Mouse (Mus musculus): ENCODE measurements around the gene Eif1ad. TPM values are rescaled to one million over a fixed set of nuclear protein-coding genes. Genes with fewer than 3 reads are reported as not detected.

Gene Eif1ad
- polyA plus RNA-seq, 1 experiment from 2014 or later: 64.3 TPM

Other genes starting within 250 kb of the Eif1ad start
- 41.1 and 43.6 TPM in 2 replicates for gene Klc2, start 248.2 kb upstream of the Eif1ad start, polyA plus RNA-seq (2015; fragmentation: Nextera tagmentation; extraction: Ambion mirVana)
- gene Pacs1, start 93.6 kb upstream of the Eif1ad start, polyA plus RNA-seq (2015; fragmentation: Nextera tagmentation; extraction: Ambion mirVana): 20.2 and 21.4 TPM in 2 replicates
- 428 and 432 TPM in 2 replicates for gene Sf3b2, start 71.3 kb upstream of the Eif1ad start, polyA plus RNA-seq (2015; fragmentation: Nextera tagmentation; extraction: Ambion mirVana)
- 21.3 and 22.6 TPM in 2 replicates for gene Gal3st3, start 68.4 kb upstream of the Eif1ad start, polyA plus RNA-seq (2015; fragmentation: Nextera tagmentation; extraction: Ambion mirVana)
- not detected in 2 replicates for gene Catsper1, start 31.0 kb upstream of the Eif1ad start, polyA plus RNA-seq (2015; fragmentation: Nextera tagmentation; extraction: Ambion mirVana)
- 1.5 and 1.9 TPM in 2 replicates for gene Cst6, start 17.2 kb upstream of the Eif1ad start, polyA plus RNA-seq (2015; fragmentation: Nextera tagmentation; extraction: Ambion mirVana)
- 479 and 496 TPM in 2 replicates for gene Banf1, start 427 bp downstream of the Eif1ad start, polyA plus RNA-seq (2015; fragmentation: Nextera tagmentation; extraction: Ambion mirVana)
- gene Sart1, start 22.0 kb downstream of the Eif1ad start, polyA plus RNA-seq (2015; fragmentation: Nextera tagmentation; extraction: Ambion mirVana): 85.3 and 88.4 TPM in 2 replicates
- 0.39 TPM in 1 of 2 replicates, not detected in the other for gene Tsga10ip, start 35.8 kb downstream of the Eif1ad start, polyA plus RNA-seq (2015; fragmentation: Nextera tagmentation; extraction: Ambion mirVana)
- 291 and 298 TPM in 2 replicates for gene Drap1, start 58.2 kb downstream of the Eif1ad start, polyA plus RNA-seq (2015; fragmentation: Nextera tagmentation; extraction: Ambion mirVana)
- 40.6 and 44.4 TPM in 2 replicates for gene AI837181, start 58.4 kb downstream of the Eif1ad start, polyA plus RNA-seq (2015; fragmentation: Nextera tagmentation; extraction: Ambion mirVana)
- not detected in 2 replicates for gene Fosl1, start 80.8 kb downstream of the Eif1ad start, polyA plus RNA-seq (2015; fragmentation: Nextera tagmentation; extraction: Ambion mirVana)
- gene Ccdc85b, start 91.2 kb downstream of the Eif1ad start, polyA plus RNA-seq (2015; fragmentation: Nextera tagmentation; extraction: Ambion mirVana): 6.5 and 7.1 TPM in 2 replicates
- gene Fibp, start 93.9 kb downstream of the Eif1ad start, polyA plus RNA-seq (2015; fragmentation: Nextera tagmentation; extraction: Ambion mirVana): 153 and 155 TPM in 2 replicates
- 4.4 and 5.4 TPM in 2 replicates for gene Ctsw, start 101.8 kb downstream of the Eif1ad start, polyA plus RNA-seq (2015; fragmentation: Nextera tagmentation; extraction: Ambion mirVana)
- gene Efemp2, start 107.2 kb downstream of the Eif1ad start, polyA plus RNA-seq (2015; fragmentation: Nextera tagmentation; extraction: Ambion mirVana): 30.7 and 31.1 TPM in 2 replicates
- 44.4 and 47.0 TPM in 2 replicates for gene Mus81, start 121.7 kb downstream of the Eif1ad start, polyA plus RNA-seq (2015; fragmentation: Nextera tagmentation; extraction: Ambion mirVana)
- 3,452 and 3,520 TPM in 2 replicates for gene Cfl1, start 123.7 kb downstream of the Eif1ad start, polyA plus RNA-seq (2015; fragmentation: Nextera tagmentation; extraction: Ambion mirVana)
- gene 1700020D05Rik, start 137.0 kb downstream of the Eif1ad start, polyA plus RNA-seq (2015; fragmentation: Nextera tagmentation; extraction: Ambion mirVana): 0.23 and 0.27 TPM in 2 replicates
- 41.4 and 44.4 TPM in 2 replicates for gene Snx32, start 143.8 kb downstream of the Eif1ad start, polyA plus RNA-seq (2015; fragmentation: Nextera tagmentation; extraction: Ambion mirVana)
- 0.06 TPM in 1 of 2 replicates, not detected in the other for gene Ovol1, start 193.9 kb downstream of the Eif1ad start, polyA plus RNA-seq (2015; fragmentation: Nextera tagmentation; extraction: Ambion mirVana)
- gene Ap5b1, start 201.3 kb downstream of the Eif1ad start, polyA plus RNA-seq (2015; fragmentation: Nextera tagmentation; extraction: Ambion mirVana): 1.4 and 1.7 TPM in 2 replicates
- gene Rnaseh2c, start 235.1 kb downstream of the Eif1ad start, polyA plus RNA-seq (2015; fragmentation: Nextera tagmentation; extraction: Ambion mirVana): 146 and 170 TPM in 2 replicates
- 72.7 and 80.7 TPM in 2 replicates for gene Kat5, start 243.5 kb downstream of the Eif1ad start, polyA plus RNA-seq (2015; fragmentation: Nextera tagmentation; extraction: Ambion mirVana)